Mouse (Mus musculus): ENCODE measurements around the gene Nsmf. TPM values are rescaled to one million over a fixed set of nuclear protein-coding genes. Genes with fewer than 3 reads are reported as not detected.
A peak's percentile ranks its signal among the peaks of the same experiment; 100 is the strongest.

Gene Nsmf
- polyA plus RNA-seq, 1 experiment from 2014 or later, result 52.6 TPM

- H3K4me1 ChIP-seq (ENCODE audit: control insufficient read depth, insufficient read depth, low read length), result peaks cover 6% of the 10 kb centered on the region
- no peak for ATAC-seq (ENCODE audit: insufficient read depth, low FRiP score, low TSS enrichment)
- no peak overlapping the region for H3K4me2 ChIP-seq (ENCODE audit: low read depth)
- H3K27me3 ChIP-seq (ENCODE audit: control insufficient read depth, insufficient read depth, low read length), result no peaks in the 10 kb centered on the region
- no peaks in the 10 kb centered on the region for H3K9me3 ChIP-seq (ENCODE audit: control insufficient read depth, low read length)
- no peak for DNase-seq (ENCODE audit: low spot score)
- no peak overlapping the region for H3K4me3 ChIP-seq (ENCODE audit: low read depth, low read length)
- H3K36me3 ChIP-seq (ENCODE audit: control insufficient read depth, insufficient read depth, low read length), result 0 out of 2 replicates have a peak, but pooled peaks cover 2% of the 10 kb centered on the region
- WGBS, result 92% methylated on average over 6 of the region's 6 CpGs
- H3K9ac ChIP-seq (ENCODE audit: low read length), result no peak overlapping the region
- no peak overlapping the region for H3K27ac ChIP-seq (ENCODE audit: low read depth, low read length)
Measured at GRCm38 (mm10) chr2:25053101-25053500, 1.1 kb upstream of the Nsmf start.

- Histone ChIP-seq H3K9ac (ENCODE audit: low read length) (peak overlapping the region; percentile 83), H3K4me1 (ENCODE audit: control insufficient read depth, insufficient read depth, low read length) (peaks cover 6% of the 10 kb centered on the region), H3K27me3 (ENCODE audit: control insufficient read depth, insufficient read depth, low read length) (no peaks in the 10 kb centered on the region), H3K4me2 (ENCODE audit: low read depth) (peak overlapping the region; percentile 59), H3K27ac (ENCODE audit: low read depth, low read length) (no peak overlapping the region), H3K9me3 (ENCODE audit: control insufficient read depth, low read length) (no peaks in the 10 kb centered on the region), H3K4me3 (ENCODE audit: low read depth, low read length) (peak overlapping the region; percentile 77), H3K36me3 (ENCODE audit: control insufficient read depth, insufficient read depth, low read length) (0 out of 2 replicates have a peak, but pooled peaks cover 2% of the 10 kb centered on the region)
- ATAC-seq (ENCODE audit: insufficient read depth, low FRiP score, low TSS enrichment), result peak; percentile 22
- DNase-seq (ENCODE audit: low spot score), result no peak
- 64% methylated on average over 2 of the region's 2 CpGs for WGBS
Measured at GRCm38 (mm10) chr2:25055068-25055405, 882 bp downstream of the Nsmf start.

GRCm38 (mm10) chr2:25055409-25056155, 1.4 kb downstream of the Nsmf start:
- Histone ChIP-seq H3K9ac (ENCODE audit: low read length) (no peak overlapping the region), H3K36me3 (ENCODE audit: control insufficient read depth, insufficient read depth, low read length) (0 out of 2 replicates have a peak, but pooled peaks cover 2% of the 10 kb centered on the region), H3K9me3 (ENCODE audit: control insufficient read depth, low read length) (no peaks in the 10 kb centered on the region), H3K4me3 (ENCODE audit: low read depth, low read length) (no peak overlapping the region), H3K27ac (ENCODE audit: low read depth, low read length) (no peak overlapping the region), H3K27me3 (ENCODE audit: control insufficient read depth, insufficient read depth, low read length) (no peaks in the 10 kb centered on the region), H3K4me1 (ENCODE audit: control insufficient read depth, insufficient read depth, low read length) (peaks cover 6% of the 10 kb centered on the region), H3K4me2 (ENCODE audit: low read depth) (peak overlapping the region; percentile 59)
- WGBS, result 91% methylated on average over 21 of the region's 21 CpGs
- no peak for ATAC-seq (ENCODE audit: insufficient read depth, low FRiP score, low TSS enrichment)
- no peak for DNase-seq (ENCODE audit: low spot score)

GRCm38 (mm10) chr2:25058926-25059325, 4.8 kb downstream of the Nsmf start:
- Histone ChIP-seq H3K4me3 (ENCODE audit: low read depth, low read length) (no peak overlapping the region), H3K4me2 (ENCODE audit: low read depth) (no peak overlapping the region), H3K9ac (ENCODE audit: low read length) (no peak overlapping the region), H3K4me1 (ENCODE audit: control insufficient read depth, insufficient read depth, low read length) (peaks cover 6% of the 10 kb centered on the region), H3K9me3 (ENCODE audit: control insufficient read depth, low read length) (no peaks in the 10 kb centered on the region), H3K36me3 (ENCODE audit: control insufficient read depth, insufficient read depth, low read length) (peaks cover 5% of the 10 kb centered on the region; the same call in 1 of the 2 replicates), H3K27ac (ENCODE audit: low read depth, low read length) (no peak overlapping the region), H3K27me3 (ENCODE audit: control insufficient read depth, insufficient read depth, low read length) (no peaks in the 10 kb centered on the region)
- ATAC-seq (ENCODE audit: insufficient read depth, low FRiP score, low TSS enrichment), result no peak
- no peak for DNase-seq (ENCODE audit: low spot score)
- WGBS, result 90% methylated on average over 7 of the region's 7 CpGs

- ATAC-seq (ENCODE audit: insufficient read depth, low FRiP score, low TSS enrichment) (no peak), DNase-seq (ENCODE audit: low spot score) (no peak)
- WGBS, result 91% methylated on average over 5 of the region's 5 CpGs
- no peak overlapping the region for H3K4me3 ChIP-seq (ENCODE audit: low read depth, low read length)
- no peaks in the 10 kb centered on the region for H3K4me1 ChIP-seq (ENCODE audit: control insufficient read depth, insufficient read depth, low read length)
- no peak overlapping the region for H3K9ac ChIP-seq (ENCODE audit: low read length)
- no peaks in the 10 kb centered on the region for H3K27me3 ChIP-seq (ENCODE audit: control insufficient read depth, insufficient read depth, low read length)
- H3K27ac ChIP-seq (ENCODE audit: low read depth, low read length), result no peak overlapping the region
- no peak overlapping the region for H3K4me2 ChIP-seq (ENCODE audit: low read depth)
- H3K36me3 ChIP-seq (ENCODE audit: control insufficient read depth, insufficient read depth, low read length), result peaks cover 3% of the 10 kb centered on the region; the same call in 1 of the 2 replicates
- no peaks in the 10 kb centered on the region for H3K9me3 ChIP-seq (ENCODE audit: control insufficient read depth, low read length)
Measured at GRCm38 (mm10) chr2:25063523-25063922, 9.4 kb downstream of the Nsmf start.

- no peak for ATAC-seq (ENCODE audit: insufficient read depth, low FRiP score, low TSS enrichment)
Measured at GRCm38 (mm10) chr2:25064285-25064684, 10.1 kb downstream of the Nsmf start.

GRCm38 (mm10) chr2:25065537-25065936, 11.4 kb downstream of the Nsmf start:
- no peaks in the 10 kb centered on the region for H3K4me1 ChIP-seq (ENCODE audit: control insufficient read depth, insufficient read depth, low read length)
- H3K4me2 ChIP-seq (ENCODE audit: low read depth), result no peak overlapping the region
- H3K27me3 ChIP-seq (ENCODE audit: control insufficient read depth, insufficient read depth, low read length), result no peaks in the 10 kb centered on the region
- H3K36me3 ChIP-seq (ENCODE audit: control insufficient read depth, insufficient read depth, low read length), result peaks cover 3% of the 10 kb centered on the region; the same call in 1 of the 2 replicates
- H3K9ac ChIP-seq (ENCODE audit: low read length), result no peak overlapping the region
- DNase-seq (ENCODE audit: low spot score) (no peak), ATAC-seq (ENCODE audit: insufficient read depth, low FRiP score, low TSS enrichment) (no peak)
- no peaks in the 10 kb centered on the region for H3K9me3 ChIP-seq (ENCODE audit: control insufficient read depth, low read length)
- H3K4me3 ChIP-seq (ENCODE audit: low read depth, low read length), result no peak overlapping the region
- no peak overlapping the region for H3K27ac ChIP-seq (ENCODE audit: low read depth, low read length)

More at GRCm38 (mm10) chr2:25064285-25064684, 10.1 kb downstream of the Nsmf start:
- Histone ChIP-seq H3K4me3 (ENCODE audit: low read depth, low read length) (no peak overlapping the region), H3K36me3 (ENCODE audit: control insufficient read depth, insufficient read depth, low read length) (peaks cover 3% of the 10 kb centered on the region; the same call in 1 of the 2 replicates), H3K9me3 (ENCODE audit: control insufficient read depth, low read length) (no peaks in the 10 kb centered on the region), H3K9ac (ENCODE audit: low read length) (no peak overlapping the region), H3K4me2 (ENCODE audit: low read depth) (no peak overlapping the region), H3K27me3 (ENCODE audit: control insufficient read depth, insufficient read depth, low read length) (no peaks in the 10 kb centered on the region), H3K4me1 (ENCODE audit: control insufficient read depth, insufficient read depth, low read length) (no peaks in the 10 kb centered on the region), H3K27ac (ENCODE audit: low read depth, low read length) (no peak overlapping the region)
- no peak for DNase-seq (ENCODE audit: low spot score)
- 88% methylated on average over 1 of the region's 1 CpGs for WGBS

GRCm38 (mm10) chr2:25066552-25066951, 12.4 kb downstream of the Nsmf start:
- Histone ChIP-seq H3K27me3 (ENCODE audit: control insufficient read depth, insufficient read depth, low read length) (no peaks in the 10 kb centered on the region), H3K4me2 (ENCODE audit: low read depth) (no peak overlapping the region), H3K27ac (ENCODE audit: low read depth, low read length) (no peak overlapping the region), H3K4me3 (ENCODE audit: low read depth, low read length) (no peak overlapping the region), H3K9me3 (ENCODE audit: control insufficient read depth, low read length) (no peaks in the 10 kb centered on the region), H3K4me1 (ENCODE audit: control insufficient read depth, insufficient read depth, low read length) (no peaks in the 10 kb centered on the region), H3K36me3 (ENCODE audit: control insufficient read depth, insufficient read depth, low read length) (peaks cover 3% of the 10 kb centered on the region; the same call in 1 of the 2 replicates), H3K9ac (ENCODE audit: low read length) (no peak overlapping the region)
- ATAC-seq (ENCODE audit: insufficient read depth, low FRiP score, low TSS enrichment) (no peak), DNase-seq (ENCODE audit: low spot score) (no peak)
- 90% methylated on average over 4 of the region's 4 CpGs for WGBS

GRCm38 (mm10) chr2:25069537-25069936, 15.4 kb downstream of the Nsmf start:
- ATAC-seq (ENCODE audit: insufficient read depth, low FRiP score, low TSS enrichment) (no peak), DNase-seq (ENCODE audit: low spot score) (no peak)
- Histone ChIP-seq H3K4me2 (ENCODE audit: low read depth) (no peak overlapping the region), H3K36me3 (ENCODE audit: control insufficient read depth, insufficient read depth, low read length) (no peaks in the 10 kb centered on the region), H3K9me3 (ENCODE audit: control insufficient read depth, low read length) (no peaks in the 10 kb centered on the region), H3K27me3 (ENCODE audit: control insufficient read depth, insufficient read depth, low read length) (no peaks in the 10 kb centered on the region), H3K4me3 (ENCODE audit: low read depth, low read length) (no peak overlapping the region), H3K27ac (ENCODE audit: low read depth, low read length) (no peak overlapping the region), H3K4me1 (ENCODE audit: control insufficient read depth, insufficient read depth, low read length) (no peaks in the 10 kb centered on the region), H3K9ac (ENCODE audit: low read length) (no peak overlapping the region)
- 82% methylated on average over 4 of the region's 4 CpGs for WGBS

Measured in neural tube, embryonic 11.5 days (tissue).